Mouse (Mus musculus) cerebellum, postnatal 4 days (tissue): ENCODE results near the gene Nanos3.

Experiments used
- DNase-seq, 2 experiments: peaks; one replicate each; pipeline ENCODE4 v3.0.0; 2022; ENCODE audit warnings: low spot score in 2 of 2, mixed read lengths in 1 of 2

The Nanos3 gene

GRCm38 (mm10) chr8:84185117-84185516, at the start of gene Nanos3:
Nanos3 (minus strand) TSS chr8:84185217.
- no peak for DNase-seq

- no peak for DNase-seq
Observed at GRCm38 (mm10) chr8:84233055-84233454, 48.0 kb upstream of the Nanos3 start.

GRCm38 (mm10) chr8:84230735-84231134, 45.7 kb upstream of the Nanos3 start:
- no peak for DNase-seq

- DNase-seq: no peak
Observed at GRCm38 (mm10) chr8:84223322-84224029, 38.5 kb upstream of the Nanos3 start.

- no peak for DNase-seq
Observed at GRCm38 (mm10) chr8:84222566-84223165, 37.6 kb upstream of the Nanos3 start.

GRCm38 (mm10) chr8:84220105-84220504, 35.1 kb upstream of the Nanos3 start:
- DNase-seq: no peak

- DNase-seq: no peak
Observed at GRCm38 (mm10) chr8:84218143-84218542, 33.1 kb upstream of the Nanos3 start.

- DNase-seq: no peak
Observed at GRCm38 (mm10) chr8:84217206-84217605, 32.2 kb upstream of the Nanos3 start.

- no peak for DNase-seq
Observed at GRCm38 (mm10) chr8:84213277-84213676, 28.3 kb upstream of the Nanos3 start.

- DNase-seq: no peak
Observed at GRCm38 (mm10) chr8:84211881-84212563, 27.0 kb upstream of the Nanos3 start.

GRCm38 (mm10) chr8:84211202-84211601, 26.2 kb upstream of the Nanos3 start:
- DNase-seq: no peak

- DNase-seq: peak; percentile 78 to 84
Observed at GRCm38 (mm10) chr8:84210167-84210791, 25.3 kb upstream of the Nanos3 start.

GRCm38 (mm10) chr8:84208381-84209380, 23.7 kb upstream of the Nanos3 start:
- DNase-seq: no peak

GRCm38 (mm10) chr8:84207811-84208210, 22.8 kb upstream of the Nanos3 start:
- DNase-seq: no peak

GRCm38 (mm10) chr8:84206666-84207065, 21.6 kb upstream of the Nanos3 start:
- DNase-seq: no peak

- no peak for DNase-seq
Observed at GRCm38 (mm10) chr8:84205073-84205472, 20.1 kb upstream of the Nanos3 start.

- no peak for DNase-seq
Observed at GRCm38 (mm10) chr8:84203975-84204772, 19.2 kb upstream of the Nanos3 start.

GRCm38 (mm10) chr8:84202938-84203917, 18.2 kb upstream of the Nanos3 start:
- peak in 1 of 2 experiments; percentile 51 for DNase-seq

- DNase-seq: no peak
Observed at GRCm38 (mm10) chr8:84202466-84202865, 17.4 kb upstream of the Nanos3 start.
